In the genomic region with DNA sequence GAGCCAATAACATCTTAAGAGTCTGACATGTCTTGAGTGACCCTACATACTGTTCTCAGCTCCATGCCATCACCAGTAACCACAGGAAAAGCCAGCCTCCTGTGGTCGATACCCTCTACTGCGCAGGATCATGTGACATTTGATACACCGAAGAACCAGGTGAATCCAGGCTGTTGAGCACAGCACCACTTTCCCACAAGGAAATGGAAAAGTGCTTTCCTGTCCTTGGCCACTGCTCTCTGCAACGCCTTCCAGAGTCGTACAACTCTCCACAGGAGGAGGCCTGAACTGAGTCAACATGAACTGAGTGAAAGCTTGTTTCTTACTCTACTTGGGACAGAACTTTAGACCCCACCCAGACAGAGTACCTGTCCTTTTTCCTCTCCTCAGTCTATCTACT, we compare ENCODE assay signal across 9 mouse cellular contexts. TPM values are rescaled to one million over a fixed set of nuclear protein-coding genes. Genes with fewer than 3 reads are reported as not detected.
DNase-seq lines count a peak whose midpoint lies in the region; ATAC-seq lines count a peak whose summit lies in the region.
"Had no signal": no experiment of that assay in that cellular context is flagged by ENCODE, and none has a peak within 500 bp of the region (broad histone marks: within the 10 kb centered on the region; RNA-seq: fewer than 3 reads in every experiment).

No protein-coding gene starts in this region.

- no peak overlapping the region for H3K4me2 ChIP-seq in heart, embryonic 12.5 days
- no peak overlapping the region for H3K4me2 ChIP-seq in liver, embryonic 12.5 days
- H3K4me2 ChIP-seq in liver, embryonic 11.5 days, result no peak overlapping the region
- no peak overlapping the region for H3K4me2 ChIP-seq in intestine, embryonic 16.5 days (ENCODE audit: low read depth, low read length)
- H3K4me2 ChIP-seq: midbrain, embryonic 12.5 days had no signal

- H3K4me3 ChIP-seq in heart, embryonic 12.5 days, result no peak overlapping the region
- no peak overlapping the region for H3K4me3 ChIP-seq in liver, embryonic 12.5 days
- no peak overlapping the region for H3K4me3 ChIP-seq in liver, embryonic 11.5 days (ENCODE audit: low read depth, low read length)
- no peak overlapping the region for H3K4me3 ChIP-seq in brown adipose tissue, adult 24 weeks (ENCODE audit: insufficient read depth, low read depth, low read length)
- no peak overlapping the region for H3K4me3 ChIP-seq in intestine, embryonic 16.5 days (ENCODE audit: low read length)
- H3K4me3 ChIP-seq: midbrain, embryonic 12.5 days had no signal

- H3K4me1 ChIP-seq in heart, embryonic 12.5 days (replicated peaks), result peaks cover 73% of the 10 kb centered on the region
- H3K4me1 ChIP-seq in liver, embryonic 12.5 days, result peaks cover 79% of the 10 kb centered on the region
- peaks cover 50% of the 10 kb centered on the region for H3K4me1 ChIP-seq in liver, embryonic 11.5 days (replicated peaks; ENCODE audit: control insufficient read depth, insufficient read depth, low read length)
- peaks cover 90% of the 10 kb centered on the region for H3K4me1 ChIP-seq in brown adipose tissue, adult 24 weeks (ENCODE audit: control insufficient read depth, insufficient read depth, insufficient read length, low read length)
- H3K4me1 ChIP-seq in intestine, embryonic 16.5 days (ENCODE audit: control insufficient read depth, insufficient read depth, low read length), result peaks cover 59% of the 10 kb centered on the region

- no peaks in the 10 kb centered on the region for H3K27me3 ChIP-seq in heart, embryonic 12.5 days (replicated peaks)
- H3K27me3 ChIP-seq in liver, embryonic 12.5 days (replicated peaks), result no peaks in the 10 kb centered on the region
- H3K27me3 ChIP-seq in liver, embryonic 11.5 days (replicated peaks; ENCODE audit: control insufficient read depth, insufficient read depth, low read length), result no peaks in the 10 kb centered on the region
- no peaks in the 10 kb centered on the region for H3K27me3 ChIP-seq in intestine, embryonic 16.5 days (replicated peaks; ENCODE audit: control insufficient read depth, insufficient read depth, low read length)
- H3K27me3 ChIP-seq: midbrain, embryonic 12.5 days had no signal

- 0 out of 2 replicates have a peak, but pooled peaks cover 5% of the 10 kb centered on the region for H3K36me3 ChIP-seq in heart, embryonic 12.5 days
- H3K36me3 ChIP-seq in liver, embryonic 12.5 days, result peaks cover 14% of the 10 kb centered on the region; the same call in 1 of the 2 replicates
- no peaks in the 10 kb centered on the region for H3K36me3 ChIP-seq in liver, embryonic 11.5 days (ENCODE audit: control insufficient read depth, insufficient read depth, low read length)
- no peaks in the 10 kb centered on the region for H3K36me3 ChIP-seq in intestine, embryonic 16.5 days (ENCODE audit: control insufficient read depth, insufficient read depth, low read length)

- H3K27ac ChIP-seq in heart, embryonic 12.5 days (ENCODE audit: poor library complexity, severe bottlenecking), result peak overlapping the region; percentile 51; the same call in 1 of the 2 replicates
- peak overlapping the region; percentile 12; the same call in 1 of the 2 replicates for H3K27ac ChIP-seq in liver, embryonic 12.5 days
- H3K27ac ChIP-seq in liver, embryonic 11.5 days (ENCODE audit: low read depth, low read length), result no peak overlapping the region
- peak overlapping the region; percentile 94 for H3K27ac ChIP-seq in brown adipose tissue, adult 24 weeks (replicated peaks; ENCODE audit: low read depth, low read length)
- H3K27ac ChIP-seq in intestine, embryonic 16.5 days (ENCODE audit: low read length), result 0 out of 2 replicates have a peak overlapping the region, but pooled peaks have one; percentile 3
- H3K27ac ChIP-seq: midbrain, embryonic 12.5 days had no signal

- no peak for ATAC-seq in heart, embryonic 12.5 days (ENCODE audit: insufficient number of reproducible peaks, low FRiP score)
- ATAC-seq in liver, embryonic 12.5 days, result no peak
- ATAC-seq in liver, embryonic 11.5 days (replicated peaks; ENCODE audit: low FRiP score), result no peak
- peak; percentile 18; the same call in 1 of the 2 replicates for ATAC-seq in intestine, embryonic 16.5 days

- H3K9me3 ChIP-seq in heart, embryonic 12.5 days (replicated peaks), result no peaks in the 10 kb centered on the region
- no peaks in the 10 kb centered on the region for H3K9me3 ChIP-seq in liver, embryonic 12.5 days (replicated peaks)
- H3K9me3 ChIP-seq in liver, embryonic 11.5 days (ENCODE audit: control insufficient read depth, low read length), result no peaks in the 10 kb centered on the region
- H3K9me3 ChIP-seq in intestine, embryonic 16.5 days (ENCODE audit: control insufficient read depth, low read length), result no peaks in the 10 kb centered on the region
- H3K9me3 ChIP-seq: midbrain, embryonic 12.5 days had no signal

- H3K9ac ChIP-seq in heart, embryonic 12.5 days, result no peak overlapping the region
- no peak overlapping the region for H3K9ac ChIP-seq in liver, embryonic 12.5 days
- H3K9ac ChIP-seq in liver, embryonic 11.5 days (ENCODE audit: low read depth, low read length), result no peak overlapping the region
- H3K9ac ChIP-seq in intestine, embryonic 16.5 days (ENCODE audit: low read depth, low read length), result no peak overlapping the region
- H3K9ac ChIP-seq: midbrain, embryonic 12.5 days had no signal

- WGBS in heart, embryonic 12.5 days, result 87% methylated on average over 5 of the region's 5 CpGs
- 79% methylated on average over 5 of the region's 5 CpGs for WGBS in liver, embryonic 12.5 days (ENCODE audit: insufficient replicate concordance)
- WGBS in liver, embryonic 11.5 days, result 80% methylated on average over 5 of the region's 5 CpGs
- WGBS in intestine, embryonic 16.5 days, result 80% methylated on average over 5 of the region's 5 CpGs

- DNase-seq in heart, postnatal 4 days, result no peak
- DNase-seq in liver, embryonic 11.5 days (ENCODE audit: low spot score), result no peak
- no peak for DNase-seq in ovary, adult 18-20 months (ENCODE audit: low spot score)
- no peak for DNase-seq in right cerebral cortex, postnatal 14 days

RNA-seq across cellular contexts. Expression of a gene that starts 12.2 kb away (rescaled TPM):
- 15.3 and 17.0 TPM in 2 replicates for polyA plus RNA-seq in heart, embryonic 12.5 days (2016; fragmentation: Nextera tagmentation; extraction: Ambion mirVana)
- 10 to 100 TPM; 29.6 to 38.3 TPM for total RNA-seq in heart, postnatal 4 days (2021)
- 27.2 and 28.8 TPM in 2 replicates for polyA plus RNA-seq in liver, embryonic 12.5 days (2016; fragmentation: Nextera tagmentation; extraction: Ambion mirVana)
- polyA plus RNA-seq in liver, embryonic 11.5 days (2014; fragmentation: Nextera tagmentation; extraction: Ambion mirVana), result 20.1 and 20.4 TPM in 2 replicates
- 44.1 and 50.2 TPM in 2 replicates for polyA plus RNA-seq in brown adipose tissue, adult 24 weeks (2012; ENCODE audit: insufficient read depth, insufficient read length, missing spikeins)
- polyA plus RNA-seq in intestine, embryonic 16.5 days (2015; fragmentation: Nextera tagmentation; extraction: Ambion mirVana), result 22.2 and 23.7 TPM in 2 replicates

RNA-seq across cellular contexts. Expression of a gene that starts 51.0 kb away (rescaled TPM):
- polyA plus RNA-seq in heart, embryonic 12.5 days (2016; fragmentation: Nextera tagmentation; extraction: Ambion mirVana), result 37.9 and 45.9 TPM in 2 replicates
- 10 to 100 TPM; 17.3 to 19.7 TPM for total RNA-seq in heart, postnatal 4 days (2021)
- polyA plus RNA-seq in liver, embryonic 12.5 days (2016; fragmentation: Nextera tagmentation; extraction: Ambion mirVana), result 29.6 and 31.4 TPM in 2 replicates
- 50.4 and 54.0 TPM in 2 replicates for polyA plus RNA-seq in liver, embryonic 11.5 days (2014; fragmentation: Nextera tagmentation; extraction: Ambion mirVana)
- 28.0 and 35.9 TPM in 2 replicates for polyA plus RNA-seq in brown adipose tissue, adult 24 weeks (2012; ENCODE audit: insufficient read depth, insufficient read length, missing spikeins)
- polyA plus RNA-seq in intestine, embryonic 16.5 days (2015; fragmentation: Nextera tagmentation; extraction: Ambion mirVana), result 47.6 and 52.1 TPM in 2 replicates

RNA-seq across cellular contexts. Expression of a gene that starts 57.5 kb away (rescaled TPM):
- 26.6 and 27.8 TPM in 2 replicates for polyA plus RNA-seq in heart, embryonic 12.5 days (2016; fragmentation: Nextera tagmentation; extraction: Ambion mirVana)
- 10 to 100 TPM; 24.5 to 24.7 TPM for total RNA-seq in heart, postnatal 4 days (2021)
- polyA plus RNA-seq in liver, embryonic 12.5 days (2016; fragmentation: Nextera tagmentation; extraction: Ambion mirVana), result 17.7 and 18.1 TPM in 2 replicates
- polyA plus RNA-seq in liver, embryonic 11.5 days (2014; fragmentation: Nextera tagmentation; extraction: Ambion mirVana), result 26.9 and 28.5 TPM in 2 replicates
- 24.7 and 25.6 TPM in 2 replicates for polyA plus RNA-seq in brown adipose tissue, adult 24 weeks (2012; ENCODE audit: insufficient read depth, insufficient read length, missing spikeins)
- polyA plus RNA-seq in intestine, embryonic 16.5 days (2015; fragmentation: Nextera tagmentation; extraction: Ambion mirVana), result 31.7 and 32.4 TPM in 2 replicates
